Mouse (Mus musculus): Measurements from ENCODE around the gene Lck.
A peak's percentile ranks its signal among the peaks of the same experiment; 100 is the strongest.

Gene Lck

GRCm38 (mm10) chr4:129573430-129573829 is at the start of gene Lck:
Gene Lck, minus strand, starts transcription at chr4:129573641.
- DNase-seq = peak; percentile 87 to 93

GRCm38 (mm10) chr4:129622803-129623535 is 49.5 kb upstream of the Lck start:
- no peak for DNase-seq

GRCm38 (mm10) chr4:129622120-129622802 is 48.8 kb upstream of the Lck start:
- DNase-seq = no peak

GRCm38 (mm10) chr4:129621283-129621841 is 47.9 kb upstream of the Lck start:
- no peak for DNase-seq

- no peak for DNase-seq
These were observed 47.2 kb upstream of the Lck start for GRCm38 (mm10) chr4:129620419-129621282.

GRCm38 (mm10) chr4:129618786-129619691 is 45.6 kb upstream of the Lck start, which contains the start of gene Iqcc:
Gene Iqcc, minus strand, starts transcription at chr4:129619099.
- peak; percentile 94 to 97 for DNase-seq

- DNase-seq = no peak
These were observed 44.6 kb upstream of the Lck start for GRCm38 (mm10) chr4:129618031-129618430.

- DNase-seq = no peak
These were observed 43.7 kb upstream of the Lck start for GRCm38 (mm10) chr4:129617121-129617641.

- no peak for DNase-seq
These were observed 43.2 kb upstream of the Lck start for GRCm38 (mm10) chr4:129616631-129617030.

GRCm38 (mm10) chr4:129615801-129616290 is 42.4 kb upstream of the Lck start:
- no peak for DNase-seq

- no peak for DNase-seq
These were observed 40.7 kb upstream of the Lck start, which contains the start of gene Dcdc2b for GRCm38 (mm10) chr4:129614093-129614492. Gene Dcdc2b, minus strand, starts transcription at chr4:129614257.

GRCm38 (mm10) chr4:129610472-129610871 is 37.0 kb upstream of the Lck start:
- DNase-seq = no peak

GRCm38 (mm10) chr4:129610026-129610425 is 36.6 kb upstream of the Lck start:
- DNase-seq = peak; percentile 79 to 89

GRCm38 (mm10) chr4:129609139-129609631 is 35.7 kb upstream of the Lck start:
- DNase-seq = peak; percentile 39 to 58

GRCm38 (mm10) chr4:129608426-129609025 is 35.1 kb upstream of the Lck start:
- DNase-seq = peak; percentile 77 to 82

- peak; percentile 82 to 88 for DNase-seq
These were observed 27.1 kb upstream of the Lck start, which contains the start of the genes Eif3i and Tmem234 for GRCm38 (mm10) chr4:129600233-129601158. Gene Eif3i, minus strand, starts transcription at chr4:129600648. Gene Tmem234, plus strand, starts transcription at chr4:129600668.

GRCm38 (mm10) chr4:129588865-129589264 is 15.4 kb upstream of the Lck start:
- no peak for DNase-seq

GRCm38 (mm10) chr4:129586943-129587342 is 13.5 kb upstream of the Lck start:
- no peak for DNase-seq

- no peak for DNase-seq
These were observed 12.3 kb upstream of the Lck start for GRCm38 (mm10) chr4:129585773-129586172.
